Mouse (Mus musculus) liver, embryonic 11.5 days (tissue): Measurements from ENCODE around the gene Sars2. TPM values are rescaled to one million over a fixed set of nuclear protein-coding genes. Genes with fewer than 3 reads are reported as not detected.

Experiments used
- ATAC-seq: fragments of 200-750 bp; cut with Nextera tagmentation; replicated peaks from 2 replicates; pipeline ENCODE4 v1.8.0; 2017; ENCODE audit warnings: moderate number of reproducible peaks, mild to moderate bottlenecking, moderate TSS enrichment, moderate library complexity; ENCODE audit not compliant: low FRiP score
- DNase-seq: peaks from one replicate; pipeline ENCODE4 v3.0.0-alpha.2; 2017; ENCODE audit warnings: low spot score
- H3K27ac ChIP-seq: fragments of 300-500 bp; sonication (generic); 2 replicates; pipeline ENCODE4 v1.5.1; 2014; ENCODE audit warnings: mild to moderate bottlenecking, low read depth, low read length, control low read depth
- H3K27me3 ChIP-seq: fragments of 300-500 bp; sonication (generic); replicated peaks from 2 replicates; pipeline ENCODE4 v1.6.1; 2014; ENCODE audit warnings: low read length, mixed read lengths; ENCODE audit not compliant: control insufficient read depth, insufficient read depth
- H3K36me3 ChIP-seq: fragments of 300-500 bp; sonication (generic); 2 replicates; pipeline ENCODE4 v1.6.1; 2014; ENCODE audit warnings: mild to moderate bottlenecking, low read length, moderate library complexity, mixed read lengths; ENCODE audit not compliant: control insufficient read depth, insufficient read depth
- H3K4me1 ChIP-seq: fragments of 300-500 bp; sonication (generic); replicated peaks from 2 replicates; pipeline ENCODE4 v1.6.1; 2014; ENCODE audit warnings: low read length, mixed read lengths; ENCODE audit not compliant: control insufficient read depth, insufficient read depth
- H3K4me2 ChIP-seq: fragments of 300-500 bp; sonication (generic); 2 replicates; pipeline ENCODE4 v1.6.1; 2014; ENCODE audit warnings: mild to moderate bottlenecking, control low read depth, moderate library complexity
- H3K4me3 ChIP-seq: fragments of 300-500 bp; sonication (generic); 2 replicates; pipeline ENCODE4 v1.5.1; 2014; ENCODE audit warnings: low read depth, low read length, control low read depth
- H3K9ac ChIP-seq: fragments of 300-500 bp; sonication (generic); 2 replicates; pipeline ENCODE4 v1.6.1; 2014; ENCODE audit warnings: low read depth, low read length, control low read depth
- H3K9me3 ChIP-seq: fragments of 300-500 bp; sonication (generic); 2 replicates; pipeline ENCODE4 v1.6.1; 2016; ENCODE audit warnings: low read length, inconsistent platforms, mixed read lengths; ENCODE audit not compliant: control insufficient read depth
- WGBS: fragments of 180-500 bp; shearing (Covaris S2); extraction: QIAGEN DNeasy Blood & Tissue Kit; methylation state at CpG from one replicate; pipeline ENCODE4 v1.1.7; 2014; 5-methylcytosine and 5-hydroxymethylcytosine counted together
- polyA plus RNA-seq: library from polyadenylated mRNA; unstranded; fragments of >200 nt; fragmentation: Nextera tagmentation; extraction: Ambion mirVana; gene quantifications from 2 replicates; pipeline ENCODE4 v1.2.1, GENCODE M21; 2014

The Sars2 gene
- polyA plus RNA-seq, 1 experiment from 2014 or later: 31.3 TPM

GRCm38 (mm10) chr7:28791706-28792105, 49.9 kb downstream of the Sars2 start:
- Histone ChIP-seq H3K27me3 (no peaks in the 10 kb centered on the region), H3K27ac (no peak overlapping the region), H3K36me3 (no peaks in the 10 kb centered on the region), H3K9ac (no peak overlapping the region), H3K4me1 (peaks cover 7% of the 10 kb centered on the region), H3K9me3 (no peaks in the 10 kb centered on the region), H3K4me2 (no peak overlapping the region), H3K4me3 (no peak overlapping the region)
- DNase-seq (no peak), ATAC-seq (no peak)

GRCm38 (mm10) chr7:28792391-28793185, 50.8 kb downstream of the Sars2 start:
- Histone ChIP-seq H3K9me3 (no peaks in the 10 kb centered on the region), H3K27ac (no peak overlapping the region), H3K27me3 (no peaks in the 10 kb centered on the region), H3K4me3 (no peak overlapping the region), H3K4me2 (no peak overlapping the region), H3K36me3 (no peaks in the 10 kb centered on the region), H3K9ac (no peak overlapping the region), H3K4me1 (peaks cover 9% of the 10 kb centered on the region)
- 69% methylated on average over 13 of the region's 14 CpGs for WGBS
- no peak for DNase-seq
- no peak for ATAC-seq

GRCm38 (mm10) chr7:28793834-28794233, 52.0 kb downstream of the Sars2 start:
- no peak for DNase-seq
- ATAC-seq: no peak
- 17% methylated on average over 2 of the region's 2 CpGs for WGBS

GRCm38 (mm10) chr7:28794496-28794895, 52.7 kb downstream of the Sars2 start:
- WGBS: 74% methylated on average over 3 of the region's 3 CpGs
- ATAC-seq: no peak
- no peaks in the 10 kb centered on the region for H3K9me3 ChIP-seq

More at GRCm38 (mm10) chr7:28793834-28794233, 52.0 kb downstream of the Sars2 start:
- no peaks in the 10 kb centered on the region for H3K36me3 ChIP-seq
- H3K4me2 ChIP-seq: no peak overlapping the region
- H3K4me3 ChIP-seq: no peak overlapping the region
- no peak overlapping the region for H3K9ac ChIP-seq
- H3K27me3 ChIP-seq: no peaks in the 10 kb centered on the region
- H3K27ac ChIP-seq: no peak overlapping the region
- no peaks in the 10 kb centered on the region for H3K9me3 ChIP-seq
- H3K4me1 ChIP-seq: peaks cover 7% of the 10 kb centered on the region

GRCm38 (mm10) chr7:28795832-28796231, 54.0 kb downstream of the Sars2 start:
- Histone ChIP-seq H3K4me3 (peak overlapping the region; percentile 51), H3K4me2 (peak overlapping the region; percentile 83), H3K9me3 (no peaks in the 10 kb centered on the region), H3K36me3 (no peaks in the 10 kb centered on the region), H3K27ac (peak overlapping the region; percentile 33), H3K4me1 (peaks cover 2% of the 10 kb centered on the region), H3K9ac (peak overlapping the region; percentile 75), H3K27me3 (no peaks in the 10 kb centered on the region)
- DNase-seq (no peak), ATAC-seq (no peak)
- 33% methylated on average over 15 of the region's 15 CpGs for WGBS

More at GRCm38 (mm10) chr7:28794496-28794895, 52.7 kb downstream of the Sars2 start:
- no peak overlapping the region for H3K27ac ChIP-seq
- no peak overlapping the region for H3K4me2 ChIP-seq
- H3K4me3 ChIP-seq: no peak overlapping the region
- no peak overlapping the region for H3K9ac ChIP-seq
- DNase-seq: no peak
- no peaks in the 10 kb centered on the region for H3K27me3 ChIP-seq
- H3K4me1 ChIP-seq: peaks cover 2% of the 10 kb centered on the region
- H3K36me3 ChIP-seq: no peaks in the 10 kb centered on the region

- H3K36me3 ChIP-seq: no peaks in the 10 kb centered on the region
- ATAC-seq (peak; percentile 81), DNase-seq (peak; percentile 78)
- no peaks in the 10 kb centered on the region for H3K9me3 ChIP-seq
- peak overlapping the region; percentile 51 for H3K4me3 ChIP-seq
- H3K27ac ChIP-seq: peak overlapping the region; percentile 33
- H3K4me1 ChIP-seq: peaks cover 4% of the 10 kb centered on the region
- peak overlapping the region; percentile 75 for H3K9ac ChIP-seq
- no peaks in the 10 kb centered on the region for H3K27me3 ChIP-seq
- peak overlapping the region; percentile 83 for H3K4me2 ChIP-seq
- 7% methylated on average over 32 of the region's 32 CpGs for WGBS
These were observed 54.8 kb downstream of the Sars2 start for GRCm38 (mm10) chr7:28796562-28796975.

- Histone ChIP-seq H3K4me2 (no peak overlapping the region), H3K27me3 (no peaks in the 10 kb centered on the region), H3K9ac (no peak overlapping the region), H3K9me3 (no peaks in the 10 kb centered on the region), H3K27ac (no peak overlapping the region), H3K36me3 (no peaks in the 10 kb centered on the region), H3K4me3 (no peak overlapping the region), H3K4me1 (peaks cover 36% of the 10 kb centered on the region)
- no peak for ATAC-seq
- WGBS: 89% methylated on average over 9 of the region's 9 CpGs
- DNase-seq: no peak
These were observed 58.2 kb downstream of the Sars2 start for GRCm38 (mm10) chr7:28799994-28800393.

GRCm38 (mm10) chr7:28801451-28801850, 59.7 kb downstream of the Sars2 start:
- H3K9ac ChIP-seq: no peak overlapping the region
- H3K27me3 ChIP-seq: no peaks in the 10 kb centered on the region
- H3K4me1 ChIP-seq: peaks cover 36% of the 10 kb centered on the region
- ATAC-seq (no peak), DNase-seq (no peak)
- H3K27ac ChIP-seq: no peak overlapping the region
- H3K9me3 ChIP-seq: no peaks in the 10 kb centered on the region
- WGBS: 72% methylated on average over 3 of the region's 3 CpGs
- no peaks in the 10 kb centered on the region for H3K36me3 ChIP-seq
- no peak overlapping the region for H3K4me2 ChIP-seq
- H3K4me3 ChIP-seq: no peak overlapping the region
